Mouse (Mus musculus) liver, adult 2 months (tissue): ENCODE results near the gene Tubgcp2. TPM values are rescaled to one million over a fixed set of nuclear protein-coding genes. Genes with fewer than 3 reads are reported as not detected.

Source experiments
- DNase-seq: peaks from one replicate; pipeline ENCODE4 v3.0.0-alpha.2; 2011; ENCODE audit warnings: low read depth, low spot score; ENCODE audit errors: extremely low read depth
- H3K27ac ChIP-seq: fragments of 200-500 bp; replicated peaks from 2 replicates; pipeline ENCODE4 v1.5.1; 2012; ENCODE audit warnings: low read depth, mild to moderate bottlenecking, control low read depth, inconsistent platforms, low read length; ENCODE audit not compliant: insufficient read depth
- H3K27me3 ChIP-seq: fragments of 200-500 bp; 2 replicates; pipeline ENCODE4 v1.6.1; 2012; ENCODE audit warnings: mild to moderate bottlenecking, moderate library complexity, low read length, inconsistent platforms; ENCODE audit not compliant: control insufficient read depth, insufficient read depth
- H3K36me3 ChIP-seq: fragments of 200-500 bp; 2 replicates; pipeline ENCODE4 v1.6.1; 2012; ENCODE audit warnings: low read length, inconsistent platforms; ENCODE audit not compliant: control insufficient read depth, insufficient read depth
- H3K4me1 ChIP-seq: fragments of 200-500 bp; 2 replicates; pipeline ENCODE4 v1.6.1; 2011; ENCODE audit warnings: low read length; ENCODE audit not compliant: control insufficient read depth, insufficient read depth
- H3K4me3 ChIP-seq: fragments of 200-500 bp; 2 replicates; pipeline ENCODE4 v1.5.1; 2011; ENCODE audit warnings: low read depth, mild to moderate bottlenecking, control low read depth, low read length, moderate library complexity; ENCODE audit not compliant: insufficient read depth
- H3K79me2 ChIP-seq: fragments of 200-500 bp; 2 replicates; pipeline ENCODE4 v1.6.1; 2012; ENCODE audit warnings: inconsistent platforms, mild to moderate bottlenecking, low read length, moderate library complexity; ENCODE audit not compliant: control insufficient read depth, insufficient read depth
- H3K9ac ChIP-seq: fragments of 200-500 bp; 2 replicates; pipeline ENCODE4 v1.6.1; 2012; ENCODE audit warnings: low read depth, mild to moderate bottlenecking, control low read depth, inconsistent platforms, low read length
- CTCF ChIP-seq: fragments of 200-500 bp; IDR thresholded peaks from 2 replicates; pipeline ENCODE4 v1.5.1; 2011; ENCODE audit warnings: low read depth, low read length, control low read depth
- POLR2A ChIP-seq: fragments of 200-500 bp; IDR thresholded peaks from 2 replicates; pipeline ENCODE4 v1.6.1; 2011; ENCODE audit warnings: low read length, control low read depth; ENCODE audit not compliant: insufficient read depth; ENCODE audit errors: extremely low read depth
- WGBS: fragments of 180-500 bp; shearing (Covaris S2); methylation state at CpG from one replicate; pipeline ENCODE4 v1.1.7; 2018; 5-methylcytosine and 5-hydroxymethylcytosine counted together
- polyA plus RNA-seq: library from polyadenylated mRNA; depleted of rRNA; stranded (reverse); fragments of >200 nt; gene quantifications from 2 replicates; pipeline ENCODE4 v1.2.3, GENCODE M21; 2012
- total RNA-seq: library from RNA; depleted of rRNA; stranded (reverse); fragments of >200 nt; gene quantifications from 2 replicates; pipeline ENCODE4 v1.2.3, GENCODE M21; 2014

The Tubgcp2 gene
- total and polyA plus RNA-seq, 2 experiments, result 11.8 to 12.4 TPM

GRCm38 (mm10) chr7:140035456-140035855 lies 1.0 kb downstream of the Tubgcp2 start:
- Histone ChIP-seq H3K4me1 (peaks cover 10% of the 10 kb centered on the region), H3K4me3 (peak overlapping the region; percentile 83; the same call in 1 of the 2 replicates), H3K27me3 (no peaks in the 10 kb centered on the region), H3K9ac (peak overlapping the region; percentile 75), H3K36me3 (peaks cover 2% of the 10 kb centered on the region; the same call in 1 of the 2 replicates), H3K27ac (no peak overlapping the region), H3K79me2 (no peaks in the 10 kb centered on the region)
- TF ChIP-seq POLR2A (no peak), CTCF (no peak)
- WGBS, result 29% methylated on average over 7 of the region's 7 CpGs
- no peak for DNase-seq

- Histone ChIP-seq H3K4me3 (no peak overlapping the region), H3K36me3 (peaks cover 21% of the 10 kb centered on the region), H3K79me2 (no peaks in the 10 kb centered on the region), H3K4me1 (peaks cover 10% of the 10 kb centered on the region), H3K9ac (no peak overlapping the region), H3K27ac (no peak overlapping the region), H3K27me3 (no peaks in the 10 kb centered on the region)
- no peak for DNase-seq
- 95% methylated on average over 9 of the region's 9 CpGs for WGBS
- TF ChIP-seq CTCF (no peak), POLR2A (no peak)
Measured at GRCm38 (mm10) chr7:140033386-140033785, 3.1 kb downstream of the Tubgcp2 start.

- Histone ChIP-seq H3K36me3 (peaks cover 25% of the 10 kb centered on the region), H3K4me3 (no peak overlapping the region), H3K9ac (no peak overlapping the region), H3K27ac (no peak overlapping the region), H3K27me3 (no peaks in the 10 kb centered on the region), H3K79me2 (no peaks in the 10 kb centered on the region), H3K4me1 (peaks cover 10% of the 10 kb centered on the region)
- TF ChIP-seq CTCF (no peak), POLR2A (no peak)
- WGBS, result 98% methylated on average over 10 of the region's 10 CpGs
- no peak for DNase-seq
Measured at GRCm38 (mm10) chr7:140032366-140032765, 4.1 kb downstream of the Tubgcp2 start.

- H3K9ac ChIP-seq, result no peak overlapping the region
- no peak overlapping the region for H3K27ac ChIP-seq
- H3K4me1 ChIP-seq, result peaks cover 6% of the 10 kb centered on the region
- no peak for DNase-seq
- TF ChIP-seq CTCF, result no peak
- TF ChIP-seq POLR2A, result no peak
- no peaks in the 10 kb centered on the region for H3K79me2 ChIP-seq
- peaks cover 25% of the 10 kb centered on the region for H3K36me3 ChIP-seq
- no peaks in the 10 kb centered on the region for H3K27me3 ChIP-seq
- WGBS, result 96% methylated on average over 12 of the region's 12 CpGs
- H3K4me3 ChIP-seq, result no peak overlapping the region
Measured at GRCm38 (mm10) chr7:140031771-140032170, 4.7 kb downstream of the Tubgcp2 start.

GRCm38 (mm10) chr7:140011336-140011735 lies 25.1 kb downstream of the Tubgcp2 start:
- no peak for TF ChIP-seq CTCF
- TF ChIP-seq POLR2A, result no peak
- DNase-seq, result no peak
- Histone ChIP-seq H3K4me1 (no peaks in the 10 kb centered on the region), H3K4me3 (no peak overlapping the region), H3K27me3 (no peaks in the 10 kb centered on the region), H3K27ac (no peak overlapping the region), H3K9ac (no peak overlapping the region), H3K79me2 (no peaks in the 10 kb centered on the region), H3K36me3 (peaks cover 3% of the 10 kb centered on the region; the same call in 1 of the 2 replicates)
- 97% methylated on average over 17 of the region's 17 CpGs for WGBS

GRCm38 (mm10) chr7:140007781-140008180 lies 28.7 kb downstream of the Tubgcp2 start:
- Histone ChIP-seq H3K4me3 (no peak overlapping the region), H3K4me1 (no peaks in the 10 kb centered on the region), H3K79me2 (no peaks in the 10 kb centered on the region), H3K36me3 (peaks cover 3% of the 10 kb centered on the region; the same call in 1 of the 2 replicates), H3K27ac (no peak overlapping the region), H3K9ac (no peak overlapping the region), H3K27me3 (no peaks in the 10 kb centered on the region)
- no peak for TF ChIP-seq POLR2A
- no peak for TF ChIP-seq CTCF
- DNase-seq, result no peak
- WGBS, result 95% methylated on average over 9 of the region's 9 CpGs
